Mouse (Mus musculus): ENCODE results near the gene Pitx2. TPM values are rescaled to one million over a fixed set of nuclear protein-coding genes. Genes with fewer than 3 reads are reported as not detected.
A peak's percentile ranks its signal among the peaks of the same experiment; 100 is the strongest.

Pitx2 gene
- polyA plus RNA-seq, 1 experiment from 2014 or later = 28.1 TPM

GRCm38 (mm10) chr3:129214666-129215161, 15.0 kb downstream of the Pitx2 start:
- Histone ChIP-seq H3K4me3 (ENCODE audit: low read length) (peak overlapping the region; percentile 69), H3K9me3 (ENCODE audit: control insufficient read depth, low read length) (no peaks in the 10 kb centered on the region), H3K36me3 (ENCODE audit: control insufficient read depth, insufficient read depth, low read length) (no peaks in the 10 kb centered on the region), H3K4me1 (ENCODE audit: control insufficient read depth, insufficient read depth, low read length) (no peaks in the 10 kb centered on the region), H3K27me3 (replicated peaks; ENCODE audit: control insufficient read depth, insufficient read depth, low read length) (peaks cover 19% of the 10 kb centered on the region; the same call in 1 of the 2 replicates), H3K9ac (ENCODE audit: low read depth, low read length) (peak overlapping the region; percentile 80), H3K27ac (ENCODE audit: low read length) (peak overlapping the region; percentile 89), H3K4me2 (ENCODE audit: low read depth, low read length) (peak overlapping the region; percentile 91)
- 5% methylated on average over 31 of the region's 31 CpGs for WGBS
- ATAC-seq = no peak

GRCm38 (mm10) chr3:129215241-129215750, 15.6 kb downstream of the Pitx2 start:
- Histone ChIP-seq H3K9ac (ENCODE audit: low read depth, low read length) (peak overlapping the region; percentile 80), H3K36me3 (ENCODE audit: control insufficient read depth, insufficient read depth, low read length) (no peaks in the 10 kb centered on the region), H3K4me2 (ENCODE audit: low read depth, low read length) (peak overlapping the region; percentile 91), H3K4me1 (ENCODE audit: control insufficient read depth, insufficient read depth, low read length) (no peaks in the 10 kb centered on the region), H3K9me3 (ENCODE audit: control insufficient read depth, low read length) (no peaks in the 10 kb centered on the region), H3K27ac (ENCODE audit: low read length) (peak overlapping the region; percentile 89), H3K27me3 (replicated peaks; ENCODE audit: control insufficient read depth, insufficient read depth, low read length) (peaks cover 19% of the 10 kb centered on the region; the same call in 1 of the 2 replicates), H3K4me3 (ENCODE audit: low read length) (peak overlapping the region; percentile 69)
- WGBS = 12% methylated on average over 26 of the region's 26 CpGs
- 0 out of 2 replicates have a peak, but pooled peaks have one; percentile 7 for ATAC-seq

- Histone ChIP-seq H3K27me3 (replicated peaks; ENCODE audit: control insufficient read depth, insufficient read depth, low read length) (peaks cover 17% of the 10 kb centered on the region; the same call in 1 of the 2 replicates), H3K4me1 (ENCODE audit: control insufficient read depth, insufficient read depth, low read length) (no peaks in the 10 kb centered on the region), H3K9me3 (ENCODE audit: control insufficient read depth, low read length) (no peaks in the 10 kb centered on the region), H3K36me3 (ENCODE audit: control insufficient read depth, insufficient read depth, low read length) (no peaks in the 10 kb centered on the region), H3K9ac (ENCODE audit: low read depth, low read length) (peak overlapping the region; percentile 80), H3K27ac (ENCODE audit: low read length) (peak overlapping the region; percentile 89), H3K4me2 (ENCODE audit: low read depth, low read length) (peak overlapping the region; percentile 91), H3K4me3 (ENCODE audit: low read length) (peak overlapping the region; percentile 69)
- WGBS = 16% methylated on average over 35 of the region's 35 CpGs
- ATAC-seq = no peak
Measured at GRCm38 (mm10) chr3:129215751-129216331, 16.2 kb downstream of the Pitx2 start.

GRCm38 (mm10) chr3:129216491-129216890, 16.8 kb downstream of the Pitx2 start:
- WGBS = 16% methylated on average over 9 of the region's 9 CpGs
- Histone ChIP-seq H3K36me3 (ENCODE audit: control insufficient read depth, insufficient read depth, low read length) (no peaks in the 10 kb centered on the region), H3K27ac (ENCODE audit: low read length) (peak overlapping the region; percentile 73), H3K4me2 (ENCODE audit: low read depth, low read length) (peak overlapping the region; percentile 91), H3K9me3 (ENCODE audit: control insufficient read depth, low read length) (no peaks in the 10 kb centered on the region), H3K4me3 (ENCODE audit: low read length) (peak overlapping the region; percentile 69), H3K27me3 (replicated peaks; ENCODE audit: control insufficient read depth, insufficient read depth, low read length) (peaks cover 16% of the 10 kb centered on the region; the same call in 1 of the 2 replicates), H3K9ac (ENCODE audit: low read depth, low read length) (peak overlapping the region; percentile 80), H3K4me1 (ENCODE audit: control insufficient read depth, insufficient read depth, low read length) (no peaks in the 10 kb centered on the region)
- no peak for ATAC-seq

- peaks cover 15% of the 10 kb centered on the region; the same call in 1 of the 2 replicates for H3K27me3 ChIP-seq (replicated peaks; ENCODE audit: control insufficient read depth, insufficient read depth, low read length)
- H3K4me3 ChIP-seq (ENCODE audit: low read length) = peak overlapping the region; percentile 69
- peak overlapping the region; percentile 73 for H3K27ac ChIP-seq (ENCODE audit: low read length)
- no peaks in the 10 kb centered on the region for H3K36me3 ChIP-seq (ENCODE audit: control insufficient read depth, insufficient read depth, low read length)
- peak overlapping the region; percentile 68 for H3K9ac ChIP-seq (ENCODE audit: low read depth, low read length)
- ATAC-seq = no peak
- 19% methylated on average over 34 of the region's 34 CpGs for WGBS
- no peaks in the 10 kb centered on the region for H3K4me1 ChIP-seq (ENCODE audit: control insufficient read depth, insufficient read depth, low read length)
- H3K9me3 ChIP-seq (ENCODE audit: control insufficient read depth, low read length) = no peaks in the 10 kb centered on the region
- H3K4me2 ChIP-seq (ENCODE audit: low read depth, low read length) = peak overlapping the region; percentile 91
Measured at GRCm38 (mm10) chr3:129216911-129217561, 17.4 kb downstream of the Pitx2 start.

- peak overlapping the region; percentile 91 for H3K4me2 ChIP-seq (ENCODE audit: low read depth, low read length)
- peak overlapping the region; percentile 68 for H3K9ac ChIP-seq (ENCODE audit: low read depth, low read length)
- H3K27ac ChIP-seq (ENCODE audit: low read length) = peak overlapping the region; percentile 73
- H3K4me1 ChIP-seq (ENCODE audit: control insufficient read depth, insufficient read depth, low read length) = no peaks in the 10 kb centered on the region
- ATAC-seq = no peak
- no peaks in the 10 kb centered on the region for H3K9me3 ChIP-seq (ENCODE audit: control insufficient read depth, low read length)
- 26% methylated on average over 12 of the region's 12 CpGs for WGBS
- no peaks in the 10 kb centered on the region for H3K36me3 ChIP-seq (ENCODE audit: control insufficient read depth, insufficient read depth, low read length)
- H3K27me3 ChIP-seq (replicated peaks; ENCODE audit: control insufficient read depth, insufficient read depth, low read length) = peaks cover 14% of the 10 kb centered on the region; the same call in 1 of the 2 replicates
- peak overlapping the region; percentile 69 for H3K4me3 ChIP-seq (ENCODE audit: low read length)
Measured at GRCm38 (mm10) chr3:129217862-129218370, 18.2 kb downstream of the Pitx2 start.

GRCm38 (mm10) chr3:129218371-129218921, 18.8 kb downstream of the Pitx2 start:
- H3K36me3 ChIP-seq (ENCODE audit: control insufficient read depth, insufficient read depth, low read length) = no peaks in the 10 kb centered on the region
- peak overlapping the region; percentile 73 for H3K27ac ChIP-seq (ENCODE audit: low read length)
- peak overlapping the region; percentile 68 for H3K9ac ChIP-seq (ENCODE audit: low read depth, low read length)
- H3K9me3 ChIP-seq (ENCODE audit: control insufficient read depth, low read length) = no peaks in the 10 kb centered on the region
- peak overlapping the region; percentile 91 for H3K4me2 ChIP-seq (ENCODE audit: low read depth, low read length)
- 13% methylated on average over 41 of the region's 41 CpGs for WGBS
- H3K4me3 ChIP-seq (ENCODE audit: low read length) = peak overlapping the region; percentile 69
- H3K27me3 ChIP-seq (replicated peaks; ENCODE audit: control insufficient read depth, insufficient read depth, low read length) = peaks cover 10% of the 10 kb centered on the region; the same call in 1 of the 2 replicates
- ATAC-seq = no peak
- H3K4me1 ChIP-seq (ENCODE audit: control insufficient read depth, insufficient read depth, low read length) = no peaks in the 10 kb centered on the region

- peak overlapping the region; percentile 55 for H3K9ac ChIP-seq (ENCODE audit: low read depth, low read length)
- no peaks in the 10 kb centered on the region for H3K9me3 ChIP-seq (ENCODE audit: control insufficient read depth, low read length)
- WGBS = 16% methylated on average over 7 of the region's 7 CpGs
- peak overlapping the region; percentile 87 for H3K27ac ChIP-seq (ENCODE audit: low read length)
- H3K4me2 ChIP-seq (ENCODE audit: low read depth, low read length) = peak overlapping the region; percentile 50
- peak overlapping the region; percentile 35 for H3K4me3 ChIP-seq (ENCODE audit: low read length)
- ATAC-seq = no peak
- peaks cover 14% of the 10 kb centered on the region; the same call in 1 of the 2 replicates for H3K27me3 ChIP-seq (replicated peaks; ENCODE audit: control insufficient read depth, insufficient read depth, low read length)
- H3K36me3 ChIP-seq (ENCODE audit: control insufficient read depth, insufficient read depth, low read length) = no peaks in the 10 kb centered on the region
- H3K4me1 ChIP-seq (ENCODE audit: control insufficient read depth, insufficient read depth, low read length) = no peaks in the 10 kb centered on the region
Measured at GRCm38 (mm10) chr3:129220086-129220670, 20.5 kb downstream of the Pitx2 start.

Data from intestine, embryonic 16.5 days (tissue).